Mouse (Mus musculus) large intestine, adult 2 months (tissue): ENCODE measurements around the gene Mif. TPM values are rescaled to one million over a fixed set of nuclear protein-coding genes. Genes with fewer than 3 reads are reported as not detected.
A peak's percentile ranks its signal among the peaks of the same experiment; 100 is the strongest.
"Not testable (repeated sequence)": the region's sequence is repeated elsewhere in the genome, so short reads cannot be mapped to it uniquely, and the experiment has no call there.

Experiments used
- DNase-seq: peaks from one replicate; pipeline ENCODE4 v3.0.0-alpha.2; 2012; ENCODE audit warnings: low read depth, low spot score
- WGBS: fragments of 180-500 bp; shearing (Covaris S2); methylation state at CpG from one replicate; pipeline ENCODE4 v1.1.7; 2018; 5-methylcytosine and 5-hydroxymethylcytosine counted together
- polyA plus RNA-seq: library from polyadenylated mRNA; depleted of rRNA; stranded (reverse); fragments of >200 nt; gene quantifications from 2 replicates; pipeline ENCODE4 v1.2.3, GENCODE M21; 2012; rRNA removed

Gene Mif
- polyA plus RNA-seq, result 739 and 807 TPM in 2 replicates

GRCm38 (mm10) chr10:75859786-75860470, at the start of gene Mif:
TSS of gene Mif (minus strand) at chr10:75860240.
- WGBS, result under 1% methylated on average over 46 of the region's 46 CpGs
- DNase-seq, result not testable (repeated sequence)

GRCm38 (mm10) chr10:75906882-75907281, 46.8 kb upstream of the Mif start:
- no peak for DNase-seq
- WGBS, result 89% methylated on average over 4 of the region's 4 CpGs

GRCm38 (mm10) chr10:75904391-75904790, 44.4 kb upstream of the Mif start:
- 80% methylated on average over 5 of the region's 5 CpGs for WGBS
- DNase-seq, result no peak

- 33% methylated on average over 3 of the region's 3 CpGs for WGBS
- no peak for DNase-seq
These were observed 38.8 kb upstream of the Mif start for GRCm38 (mm10) chr10:75898846-75899245.

GRCm38 (mm10) chr10:75898039-75898564, 38.1 kb upstream of the Mif start:
- WGBS, result 57% methylated on average over 6 of the region's 6 CpGs
- DNase-seq, result no peak

- no peak for DNase-seq
- 37% methylated on average over 6 of the region's 6 CpGs for WGBS
These were observed 37.3 kb upstream of the Mif start for GRCm38 (mm10) chr10:75897373-75897772.

- no peak for DNase-seq
- 90% methylated on average over 1 of the region's 1 CpGs for WGBS
These were observed 36.2 kb upstream of the Mif start for GRCm38 (mm10) chr10:75896208-75896607.

- DNase-seq, result no peak
- 93% methylated on average over 5 of the region's 5 CpGs for WGBS
These were observed 35.7 kb upstream of the Mif start for GRCm38 (mm10) chr10:75895730-75896129.

- no peak for DNase-seq
- 78% methylated on average over 6 of the region's 6 CpGs for WGBS
These were observed 34.6 kb upstream of the Mif start for GRCm38 (mm10) chr10:75894601-75895000.

GRCm38 (mm10) chr10:75893089-75893750, 33.2 kb upstream of the Mif start, which contains the start of gene Derl3:
TSS of gene Derl3 (plus strand) at chr10:75893413.
- peak; percentile 90 for DNase-seq
- 2% methylated on average over 51 of the region's 51 CpGs for WGBS

- 38% methylated on average over 8 of the region's 8 CpGs for WGBS
- no peak for DNase-seq
These were observed 29.5 kb upstream of the Mif start for GRCm38 (mm10) chr10:75889406-75890153.

- WGBS, result 72% methylated on average over 5 of the region's 5 CpGs
- DNase-seq, result not testable (repeated sequence)
These were observed 27.5 kb upstream of the Mif start for GRCm38 (mm10) chr10:75887504-75887903.

GRCm38 (mm10) chr10:75884742-75885141, 24.7 kb upstream of the Mif start:
- WGBS, result 96% methylated on average over 8 of the region's 8 CpGs

GRCm38 (mm10) chr10:75883232-75883552, 23.2 kb upstream of the Mif start:
- DNase-seq, result peak; percentile 37
- under 1% methylated on average over 10 of the region's 10 CpGs for WGBS

More at GRCm38 (mm10) chr10:75884742-75885141, 24.7 kb upstream of the Mif start:
- DNase-seq, result no peak

- 17% methylated on average over 15 of the region's 15 CpGs for WGBS
- DNase-seq, result no peak
These were observed 22.6 kb upstream of the Mif start for GRCm38 (mm10) chr10:75882433-75883231.

- WGBS, result 20% methylated on average over 20 of the region's 20 CpGs
- DNase-seq, result no peak
These were observed 21.8 kb upstream of the Mif start for GRCm38 (mm10) chr10:75881578-75882432.

- no peak for DNase-seq
- 22% methylated on average over 6 of the region's 6 CpGs for WGBS
These were observed 20.9 kb upstream of the Mif start for GRCm38 (mm10) chr10:75880771-75881577.

GRCm38 (mm10) chr10:75880351-75880750, 20.3 kb upstream of the Mif start:
- WGBS, result 92% methylated on average over 10 of the region's 10 CpGs
- no peak for DNase-seq
